Comparison of ENCODE assay signal across 8 mouse cellular contexts in the genomic region with DNA sequence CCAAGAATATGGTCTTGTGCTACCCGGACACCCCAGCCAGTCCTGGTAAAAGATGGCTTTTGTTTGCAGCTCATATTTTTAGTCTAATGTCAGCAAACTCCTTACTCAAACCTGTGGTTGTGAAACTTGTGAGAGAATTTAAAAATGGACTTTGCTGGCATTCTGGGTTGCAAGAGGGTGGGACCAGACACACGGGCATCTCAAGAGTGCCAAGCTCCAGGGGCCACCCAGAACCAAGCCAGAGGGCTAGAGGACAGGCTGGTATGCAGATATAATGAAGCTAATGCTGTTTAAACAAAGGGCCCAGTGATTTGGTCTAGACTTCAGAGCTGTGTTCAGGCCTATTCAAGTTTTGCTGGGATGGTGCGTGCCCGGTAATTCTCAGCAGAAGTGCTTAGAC. TPM values are rescaled to one million over a fixed set of nuclear protein-coding genes. Genes with fewer than 3 reads are reported as not detected.
DNase-seq lines count a peak whose midpoint lies in the region; ATAC-seq lines count a peak whose summit lies in the region.

No protein-coding gene starts in this region.

- no peak for DNase-seq in kidney, postnatal 10 days
- DNase-seq in urinary bladder, adult 2 months (ENCODE audit: low spot score) = no peak
- no peak for DNase-seq in right cerebral cortex, postnatal 25 days
- DNase-seq in layer of hippocampus, postnatal 36 days = no peak

- no peaks in the 10 kb centered on the region for H3K9me3 ChIP-seq in kidney, embryonic 15.5 days (replicated peaks)
- H3K9me3 ChIP-seq in embryonic facial prominence, embryonic 12.5 days = no peaks in the 10 kb centered on the region
- H3K9me3 ChIP-seq in intestine, embryonic 15.5 days = no peaks in the 10 kb centered on the region
- no peaks in the 10 kb centered on the region for H3K9me3 ChIP-seq in neural tube, embryonic 14.5 days (ENCODE audit: control insufficient read depth, low read length)

- 37% methylated on average over 4 of the region's 4 CpGs for WGBS in kidney, embryonic 15.5 days
- 41% methylated on average over 4 of the region's 4 CpGs for WGBS in embryonic facial prominence, embryonic 12.5 days
- WGBS in intestine, embryonic 15.5 days = 52% methylated on average over 4 of the region's 4 CpGs
- 29% methylated on average over 4 of the region's 4 CpGs for WGBS in neural tube, embryonic 14.5 days

- H3K27ac ChIP-seq in kidney, embryonic 15.5 days = peak overlapping the region; percentile 95
- H3K27ac ChIP-seq in embryonic facial prominence, embryonic 12.5 days = no peak overlapping the region
- H3K27ac ChIP-seq in intestine, embryonic 15.5 days = no peak overlapping the region
- H3K27ac ChIP-seq in neural tube, embryonic 14.5 days (ENCODE audit: low read depth, low read length) = no peak overlapping the region

- H3K27me3 ChIP-seq in kidney, embryonic 15.5 days = peaks cover 12% of the 10 kb centered on the region
- peaks cover 16% of the 10 kb centered on the region for H3K27me3 ChIP-seq in embryonic facial prominence, embryonic 12.5 days
- H3K27me3 ChIP-seq in intestine, embryonic 15.5 days (replicated peaks) = no peaks in the 10 kb centered on the region; the same call in 1 of the 2 replicates
- no peaks in the 10 kb centered on the region for H3K27me3 ChIP-seq in neural tube, embryonic 14.5 days (ENCODE audit: control insufficient read depth, insufficient read depth, low read length)

- H3K4me1 ChIP-seq in kidney, embryonic 15.5 days = peaks cover 67% of the 10 kb centered on the region
- peaks cover 25% of the 10 kb centered on the region for H3K4me1 ChIP-seq in embryonic facial prominence, embryonic 12.5 days
- peaks cover 21% of the 10 kb centered on the region for H3K4me1 ChIP-seq in intestine, embryonic 15.5 days (replicated peaks)
- H3K4me1 ChIP-seq in neural tube, embryonic 14.5 days (ENCODE audit: control insufficient read depth, insufficient read depth, low read length) = peaks cover 24% of the 10 kb centered on the region; the same call in 1 of the 2 replicates

- peak overlapping the region; percentile 80 for H3K4me3 ChIP-seq in kidney, embryonic 15.5 days (replicated peaks)
- peak overlapping the region; percentile 79 for H3K4me3 ChIP-seq in embryonic facial prominence, embryonic 12.5 days
- peak overlapping the region; percentile 83; the same call in 1 of the 2 replicates for H3K4me3 ChIP-seq in intestine, embryonic 15.5 days (replicated peaks)
- peak overlapping the region; percentile 71 for H3K4me3 ChIP-seq in neural tube, embryonic 14.5 days (ENCODE audit: low read depth, low read length)

- ATAC-seq in kidney, embryonic 15.5 days (replicated peaks; ENCODE audit: low FRiP score) = no peak
- ATAC-seq in embryonic facial prominence, embryonic 12.5 days (ENCODE audit: insufficient number of reproducible peaks, insufficient read depth, low FRiP score, low TSS enrichment) = no peak
- no peak for ATAC-seq in intestine, embryonic 15.5 days
- no peak for ATAC-seq in neural tube, embryonic 14.5 days (ENCODE audit: low read depth)

- H3K4me2 ChIP-seq in kidney, embryonic 15.5 days = peak overlapping the region; percentile 70
- peak overlapping the region; percentile 87 for H3K4me2 ChIP-seq in embryonic facial prominence, embryonic 12.5 days (replicated peaks)
- H3K4me2 ChIP-seq in intestine, embryonic 15.5 days (replicated peaks) = peak overlapping the region; percentile 98
- peak overlapping the region; percentile 87 for H3K4me2 ChIP-seq in neural tube, embryonic 14.5 days (ENCODE audit: low read depth, low read length)

- no peaks in the 10 kb centered on the region for H3K36me3 ChIP-seq in kidney, embryonic 15.5 days
- no peaks in the 10 kb centered on the region for H3K36me3 ChIP-seq in embryonic facial prominence, embryonic 12.5 days
- H3K36me3 ChIP-seq in intestine, embryonic 15.5 days = no peaks in the 10 kb centered on the region
- H3K36me3 ChIP-seq in neural tube, embryonic 14.5 days (ENCODE audit: control insufficient read depth, insufficient read depth, low read length) = no peaks in the 10 kb centered on the region

- H3K9ac ChIP-seq in kidney, embryonic 15.5 days = peak overlapping the region; percentile 75
- peak overlapping the region; percentile 27; the same call in 1 of the 2 replicates for H3K9ac ChIP-seq in embryonic facial prominence, embryonic 12.5 days
- no peak overlapping the region for H3K9ac ChIP-seq in intestine, embryonic 15.5 days
- peak overlapping the region; percentile 82; the same call in 1 of the 2 replicates for H3K9ac ChIP-seq in neural tube, embryonic 14.5 days (replicated peaks; ENCODE audit: low read depth, low read length)

RNA-seq across cellular contexts. Expression of a gene that starts 2.1 kb away (rescaled TPM):
- 3.8 and 4.7 TPM in 2 replicates for polyA plus RNA-seq in kidney, embryonic 15.5 days (2015; fragmentation: Nextera tagmentation; extraction: Ambion mirVana)
- 2.2 and 2.4 TPM in 2 replicates for polyA plus RNA-seq in embryonic facial prominence, embryonic 12.5 days (2016; fragmentation: Nextera tagmentation; extraction: Ambion mirVana)
- polyA plus RNA-seq in intestine, embryonic 15.5 days (2015; fragmentation: Nextera tagmentation; extraction: Ambion mirVana) = 0.99 and 1.4 TPM in 2 replicates
- 4.6 and 5.2 TPM in 2 replicates for polyA plus RNA-seq in neural tube, embryonic 14.5 days (2014; fragmentation: Nextera tagmentation; extraction: Ambion mirVana)
- polyA plus RNA-seq in urinary bladder, adult 2 months (2012; rRNA removed) = 6.1 and 8.2 TPM in 2 replicates
- total RNA-seq in layer of hippocampus, postnatal 36 days (2021) = 10 to 100 TPM; 53.7 to 54.5 TPM
